Mouse (Mus musculus) embryonic facial prominence, embryonic 10.5 days (tissue): ENCODE data around the gene Psmd11. TPM values are rescaled to one million over a fixed set of nuclear protein-coding genes. Genes with fewer than 3 reads are reported as not detected.

Source experiments
- DNase-seq: peaks from one replicate; pipeline ENCODE4 v3.0.0-alpha.2; 2017; ENCODE audit warnings: low spot score
- H3K27ac ChIP-seq: fragments of 300-500 bp; sonication (generic); replicated peaks from 2 replicates; pipeline ENCODE4 v1.5.1; 2016; ENCODE audit warnings: mild to moderate bottlenecking
- H3K27me3 ChIP-seq: fragments of 300-500 bp; sonication (generic); replicated peaks from 2 replicates; pipeline ENCODE4 v1.6.1; 2016; ENCODE audit warnings: low read depth, mild to moderate bottlenecking; ENCODE audit not compliant: poor library complexity, severe bottlenecking
- H3K36me3 ChIP-seq: fragments of 300-500 bp; sonication (generic); replicated peaks from 2 replicates; pipeline ENCODE4 v1.6.1; 2016; ENCODE audit warnings: mild to moderate bottlenecking, moderate library complexity
- H3K4me1 ChIP-seq: fragments of 300-500 bp; sonication (generic); 2 replicates; pipeline ENCODE4 v1.6.1; 2016
- H3K4me3 ChIP-seq: fragments of 300-500 bp; sonication (generic); 2 replicates; pipeline ENCODE4 v1.5.1; 2016; ENCODE audit warnings: mild to moderate bottlenecking, moderate library complexity
- H3K9me3 ChIP-seq: fragments of 300-500 bp; sonication (generic); 2 replicates; pipeline ENCODE4 v1.6.1; 2016; ENCODE audit warnings: mild to moderate bottlenecking
- WGBS: fragments of 180-500 bp; shearing (Covaris S2); methylation state at CpG from one replicate; pipeline ENCODE4 v1.1.7; 2016; 5-methylcytosine and 5-hydroxymethylcytosine counted together
- polyA plus RNA-seq: library from polyadenylated mRNA; unstranded; fragments of >200 nt; fragmentation: Nextera tagmentation; extraction: Ambion mirVana; gene quantifications from 2 replicates; pipeline ENCODE4 v1.2.1, GENCODE M21; 2016

Gene Psmd11
- polyA plus RNA-seq, 1 experiment from 2014 or later: 387 TPM

DNA sequence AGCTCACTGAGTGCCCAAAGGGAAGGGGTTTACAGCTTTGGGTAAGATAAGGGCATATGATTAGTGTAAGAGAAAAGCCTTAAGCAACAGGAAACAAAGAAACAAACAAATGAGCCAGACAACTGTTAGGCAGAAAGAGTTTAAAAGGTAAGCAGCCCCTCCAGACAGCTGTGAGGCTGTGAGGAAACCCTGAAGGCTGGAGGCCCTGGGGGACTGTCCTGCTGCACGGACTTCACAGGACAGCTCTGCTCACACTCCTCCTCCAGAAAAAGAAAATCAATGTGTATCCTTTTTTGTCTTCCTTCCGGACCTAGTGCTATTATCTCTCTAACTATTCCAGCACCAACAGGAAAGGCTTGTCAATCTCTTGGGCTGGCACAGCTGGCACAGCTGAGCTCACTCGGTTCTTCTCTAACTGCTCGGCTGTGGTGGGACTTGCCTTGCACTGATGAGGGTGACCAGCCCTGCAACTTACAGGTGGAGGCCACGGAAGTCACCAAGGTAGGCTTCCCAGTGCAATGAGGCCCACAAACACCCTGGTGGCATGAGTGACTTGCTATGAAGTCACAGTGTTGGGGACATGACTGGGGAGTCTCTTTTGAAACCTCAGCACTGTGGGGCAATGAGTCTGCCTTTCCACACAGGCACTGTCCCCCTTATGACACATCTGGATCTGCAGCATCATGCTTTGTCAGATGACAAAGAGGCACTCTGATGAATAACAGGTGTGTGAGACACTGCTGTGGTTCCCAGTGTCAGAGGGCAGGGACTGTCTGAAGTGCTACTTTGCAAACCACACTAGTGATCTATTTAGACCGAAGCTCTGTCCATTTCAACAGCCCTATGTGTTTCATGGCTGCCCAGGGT, 76.3 kb downstream of the Psmd11 start:
- peak overlapping the region; percentile 4; the same call in 1 of the 2 replicates for H3K4me3 ChIP-seq
- DNase-seq: no peak
- H3K9me3 ChIP-seq: no peaks in the 10 kb centered on the region
- peak overlapping the region; percentile 86 for H3K27ac ChIP-seq
- WGBS: 43% methylated on average over 6 of the region's 6 CpGs
- peaks cover 37% of the 10 kb centered on the region for H3K4me1 ChIP-seq
- no peaks in the 10 kb centered on the region for H3K36me3 ChIP-seq
- no peaks in the 10 kb centered on the region for H3K27me3 ChIP-seq

DNA sequence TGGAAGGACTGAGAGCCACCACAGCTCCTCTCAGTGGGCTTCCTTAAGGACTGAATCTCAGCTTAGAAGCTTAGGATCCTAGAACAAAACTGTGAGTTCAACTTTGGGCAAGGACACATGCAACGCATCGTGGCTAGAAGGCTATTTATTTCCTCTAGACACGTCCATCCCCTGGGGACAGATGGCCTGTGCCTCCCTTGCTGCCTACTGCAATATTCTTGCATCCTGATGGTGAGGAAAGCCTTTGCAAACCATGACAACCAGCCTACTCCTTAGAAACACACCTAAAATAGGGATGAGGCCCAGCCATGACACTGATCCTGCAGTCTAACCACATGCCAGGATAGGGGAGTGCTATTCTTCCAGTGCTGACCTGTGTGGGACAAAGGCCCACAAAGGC, 77.2 kb downstream of the Psmd11 start:
- DNase-seq: no peak
- 0 out of 2 replicates have a peak overlapping the region, but pooled peaks have one; percentile 86 for H3K27ac ChIP-seq
- 78% methylated on average over 3 of the region's 3 CpGs for WGBS
- H3K27me3 ChIP-seq: no peaks in the 10 kb centered on the region
- peaks cover 37% of the 10 kb centered on the region for H3K4me1 ChIP-seq
- no peaks in the 10 kb centered on the region for H3K9me3 ChIP-seq
- no peaks in the 10 kb centered on the region for H3K36me3 ChIP-seq
- H3K4me3 ChIP-seq: no peak overlapping the region

DNA sequence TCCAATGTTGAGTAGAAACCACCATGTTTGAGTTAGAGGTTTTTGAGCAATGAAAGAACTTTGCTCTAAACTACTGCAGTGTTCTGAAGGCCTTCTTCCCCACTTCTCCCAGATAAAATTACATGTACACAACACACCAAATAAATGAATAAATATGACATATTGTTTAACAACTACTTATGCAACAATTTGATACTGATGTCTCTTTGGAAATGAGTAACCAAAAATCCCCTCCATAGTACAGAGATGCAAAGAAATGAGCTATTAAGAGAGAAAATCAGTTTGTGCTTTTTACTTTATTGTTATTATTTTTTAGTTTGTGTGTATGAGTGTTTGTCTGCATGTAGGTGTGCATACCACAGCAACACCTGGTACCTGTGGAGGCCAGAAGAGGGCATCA, 78.1 kb downstream of the Psmd11 start:
- DNase-seq: no peak
- Histone ChIP-seq H3K36me3 (no peaks in the 10 kb centered on the region), H3K27me3 (no peaks in the 10 kb centered on the region), H3K4me1 (peaks cover 37% of the 10 kb centered on the region), H3K27ac (no peak overlapping the region), H3K4me3 (no peak overlapping the region), H3K9me3 (no peaks in the 10 kb centered on the region)

DNA sequence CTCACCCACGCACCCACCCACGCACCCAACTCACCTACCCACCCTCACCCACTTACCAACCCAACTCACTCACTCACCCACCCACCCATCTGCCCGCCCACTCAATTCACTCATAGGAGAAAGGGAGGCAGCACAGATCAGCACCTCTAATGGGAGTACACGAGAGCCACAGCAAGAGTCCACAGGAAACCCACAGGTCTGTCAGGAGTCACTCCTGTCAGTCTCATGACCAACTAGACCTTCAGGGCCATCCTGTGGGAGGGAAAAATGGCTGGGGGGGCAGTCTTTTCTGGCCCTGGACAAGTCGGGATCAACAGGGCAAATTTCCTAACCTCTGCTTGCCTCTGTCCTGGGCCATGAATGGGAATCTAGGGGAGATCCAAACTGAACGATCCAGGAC, 79.4 kb downstream of the Psmd11 start:
- H3K4me1 ChIP-seq: peaks cover 42% of the 10 kb centered on the region

DNA sequence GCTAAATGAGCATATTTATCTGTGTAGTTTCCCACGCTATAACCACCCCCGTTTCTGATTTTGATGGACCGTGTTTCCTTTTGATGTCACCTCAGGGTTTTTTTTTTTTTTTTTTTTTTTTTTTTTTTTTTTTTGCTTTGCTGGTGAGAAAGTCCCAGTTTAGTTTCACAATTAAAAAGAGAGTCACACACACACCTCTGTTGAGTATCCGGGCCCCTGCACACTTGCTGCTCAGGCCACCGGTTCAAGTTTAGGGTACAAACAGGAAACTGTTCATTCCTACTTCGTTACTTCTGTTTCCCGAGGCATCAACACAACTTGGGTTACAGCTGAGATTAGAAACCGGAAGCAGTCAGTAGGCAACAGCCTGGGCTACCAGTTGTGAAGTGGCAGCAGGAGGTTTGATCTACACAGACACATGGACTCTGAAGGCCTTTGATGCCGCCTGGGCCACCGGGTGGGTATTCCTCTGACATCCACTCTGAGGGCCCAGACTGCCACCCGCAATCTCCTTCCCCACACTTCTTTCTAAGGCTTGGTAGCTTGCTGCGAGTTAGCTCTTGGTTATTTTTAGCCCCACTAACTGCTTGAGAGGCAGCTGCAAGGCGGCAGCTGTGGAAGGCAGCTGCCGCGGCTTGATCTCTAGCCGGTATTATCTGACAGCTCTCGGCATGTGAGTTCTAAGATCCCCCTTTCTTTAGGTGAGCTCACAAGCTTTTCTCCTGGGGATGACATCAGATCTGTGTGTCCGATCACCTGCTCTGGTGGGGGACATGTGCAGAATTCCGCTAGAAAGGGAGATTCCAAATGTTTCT, 80.2 kb downstream of the Psmd11 start:
- no peaks in the 10 kb centered on the region for H3K36me3 ChIP-seq
- no peaks in the 10 kb centered on the region for H3K9me3 ChIP-seq
- H3K4me1 ChIP-seq: peaks cover 44% of the 10 kb centered on the region
- DNase-seq: no peak
- WGBS: 45% methylated on average over 19 of the region's 19 CpGs
- no peak overlapping the region; the same call in 1 of the 2 replicates for H3K27ac ChIP-seq
- H3K4me3 ChIP-seq: no peak overlapping the region
- no peaks in the 10 kb centered on the region for H3K27me3 ChIP-seq

More for the DNA sequence above, 79.4 kb downstream of the Psmd11 start:
- H3K27me3 ChIP-seq: no peaks in the 10 kb centered on the region
- H3K9me3 ChIP-seq: no peaks in the 10 kb centered on the region
- H3K36me3 ChIP-seq: no peaks in the 10 kb centered on the region
- no peak overlapping the region for H3K27ac ChIP-seq
- DNase-seq: no peak
- 85% methylated on average over 6 of the region's 6 CpGs for WGBS
- H3K4me3 ChIP-seq: no peak overlapping the region

DNA sequence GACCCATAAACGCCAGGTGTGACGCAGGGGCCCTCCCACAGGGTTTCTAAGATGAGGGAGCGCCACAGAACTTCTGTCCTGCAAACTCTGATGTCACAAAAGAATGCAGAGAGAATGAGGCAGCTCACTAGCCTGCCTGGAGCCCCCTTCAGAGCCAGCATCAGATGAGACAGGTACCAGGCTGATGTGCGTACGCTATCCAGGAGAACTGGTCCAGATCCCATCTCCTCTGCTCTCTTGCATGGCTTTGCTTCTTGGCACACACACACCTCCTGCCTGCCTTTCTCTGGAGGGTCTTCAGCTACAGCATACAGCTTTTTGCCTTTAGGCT, 80.7 kb downstream of the Psmd11 start:
- H3K4me1 ChIP-seq: peaks cover 40% of the 10 kb centered on the region
- H3K36me3 ChIP-seq: no peaks in the 10 kb centered on the region
- no peak for DNase-seq
- no peaks in the 10 kb centered on the region for H3K9me3 ChIP-seq
- WGBS: 77% methylated on average over 5 of the region's 5 CpGs
- no peaks in the 10 kb centered on the region for H3K27me3 ChIP-seq
- no peak overlapping the region; the same call in 1 of the 2 replicates for H3K27ac ChIP-seq
- no peak overlapping the region for H3K4me3 ChIP-seq

DNA sequence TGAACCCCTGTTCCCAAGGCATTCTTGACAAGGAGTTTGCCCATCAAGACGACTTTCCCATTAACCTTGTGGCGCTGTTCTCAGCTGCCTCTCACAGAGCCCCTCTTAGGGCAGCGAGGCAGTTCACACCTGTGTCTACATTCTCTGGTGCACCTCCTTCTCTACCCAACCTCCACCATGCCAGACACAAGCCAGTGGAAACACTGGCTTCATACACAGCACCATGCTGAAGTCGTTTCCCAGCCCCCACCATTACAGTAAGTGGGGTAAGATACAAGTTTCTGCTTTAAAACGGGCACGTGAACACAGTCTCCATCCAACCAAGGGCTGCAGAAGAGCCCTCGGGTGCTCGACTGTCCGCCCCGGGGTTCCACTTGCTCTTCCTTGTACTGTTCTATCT, 81.7 kb downstream of the Psmd11 start:
- Histone ChIP-seq H3K4me3 (no peak overlapping the region), H3K27ac (no peak overlapping the region), H3K27me3 (no peaks in the 10 kb centered on the region), H3K36me3 (no peaks in the 10 kb centered on the region), H3K4me1 (peaks cover 34% of the 10 kb centered on the region), H3K9me3 (no peaks in the 10 kb centered on the region)
- DNase-seq: no peak
- 88% methylated on average over 10 of the region's 10 CpGs for WGBS

DNA sequence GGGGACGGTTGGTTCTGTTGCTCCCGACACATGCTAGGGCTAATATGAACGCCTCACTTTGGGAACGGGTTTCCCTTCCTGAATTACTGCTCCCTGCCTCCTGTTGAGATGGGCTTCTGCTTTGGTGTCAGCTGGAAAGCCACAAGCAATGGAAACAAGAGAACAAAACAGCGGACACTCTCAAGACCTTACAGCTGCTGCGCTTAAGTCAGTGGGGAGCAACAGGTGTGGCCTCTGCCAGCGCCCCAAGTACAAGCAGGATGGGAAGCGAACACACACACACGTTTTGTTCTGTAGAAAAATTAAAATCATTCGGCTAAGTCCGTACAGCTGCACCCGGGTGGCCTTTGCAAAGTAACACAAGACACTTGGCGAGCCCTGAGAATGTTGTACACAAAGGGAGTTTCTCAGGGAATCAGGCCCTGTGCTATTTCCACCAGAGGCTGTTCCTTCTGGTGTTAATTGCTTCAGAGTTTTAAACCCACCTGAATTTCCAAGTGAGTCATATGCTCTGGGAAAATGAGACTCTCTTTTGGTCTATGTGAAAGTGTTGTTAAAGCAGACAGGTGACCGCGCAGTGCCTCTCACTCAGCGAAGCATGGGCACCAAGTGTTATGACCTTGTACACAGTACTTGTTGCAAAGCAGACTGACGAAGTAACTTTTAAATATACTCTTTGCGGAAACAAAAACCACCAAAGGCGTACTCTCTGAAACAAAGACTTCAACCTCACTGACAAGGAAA, 84.1 kb downstream of the Psmd11 start:
- H3K4me1 ChIP-seq: peaks cover 35% of the 10 kb centered on the region
- no peak overlapping the region for H3K27ac ChIP-seq

DNA sequence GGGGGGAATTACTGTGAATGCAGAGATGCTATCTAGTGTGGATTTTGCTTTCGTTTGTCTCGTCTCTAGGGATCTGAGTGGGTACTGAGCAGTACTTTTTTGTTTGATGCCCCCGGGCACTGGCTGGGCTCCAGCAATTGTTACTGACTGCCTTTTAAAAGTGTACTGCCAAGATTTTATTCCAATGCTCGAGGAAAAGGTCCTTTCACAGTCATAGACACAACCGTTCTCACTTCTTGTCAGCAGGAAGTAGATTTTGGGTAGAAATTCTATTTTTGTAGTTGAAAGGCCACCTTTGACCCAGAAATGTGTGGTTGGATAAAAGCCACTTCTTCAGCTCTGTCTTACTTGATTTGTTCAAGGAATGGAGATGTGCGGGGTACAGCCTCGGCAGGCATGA, 85.4 kb downstream of the Psmd11 start:
- H3K4me3 ChIP-seq: no peak overlapping the region
- H3K27ac ChIP-seq: no peak overlapping the region
- no peaks in the 10 kb centered on the region for H3K9me3 ChIP-seq
- H3K36me3 ChIP-seq: no peaks in the 10 kb centered on the region
- DNase-seq: no peak
- peaks cover 38% of the 10 kb centered on the region for H3K4me1 ChIP-seq
- 64% methylated on average over 7 of the region's 7 CpGs for WGBS
- peaks cover 3% of the 10 kb centered on the region; the same call in 1 of the 2 replicates for H3K27me3 ChIP-seq

More for the DNA sequence above, 84.1 kb downstream of the Psmd11 start:
- 77% methylated on average over 19 of the region's 19 CpGs for WGBS
- no peaks in the 10 kb centered on the region for H3K36me3 ChIP-seq
- H3K9me3 ChIP-seq: no peaks in the 10 kb centered on the region
- H3K4me3 ChIP-seq: no peak overlapping the region
- H3K27me3 ChIP-seq: peaks cover 3% of the 10 kb centered on the region; the same call in 1 of the 2 replicates
- no peak for DNase-seq

DNA sequence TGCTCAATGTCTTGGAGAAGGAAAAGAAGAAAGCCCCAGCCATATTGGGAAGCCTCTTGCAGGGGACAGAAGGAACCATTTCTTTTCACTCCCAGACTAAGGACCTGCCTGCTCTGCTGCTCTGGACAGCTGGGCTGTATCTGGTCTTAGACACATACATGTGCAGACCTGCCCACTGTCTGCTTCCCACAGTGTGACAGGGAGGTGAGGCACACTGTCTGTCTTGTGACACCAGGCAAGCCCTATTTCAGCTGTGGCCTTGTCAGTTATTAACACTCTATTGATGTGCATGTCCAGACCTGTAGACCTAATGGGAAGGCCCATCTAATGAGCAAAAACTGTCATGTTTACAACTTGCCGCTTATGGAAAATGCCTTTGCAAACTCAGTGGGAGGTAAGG, 86.9 kb downstream of the Psmd11 start:
- Histone ChIP-seq H3K4me3 (no peak overlapping the region), H3K4me1 (peaks cover 43% of the 10 kb centered on the region), H3K27me3 (peaks cover 3% of the 10 kb centered on the region; the same call in 1 of the 2 replicates), H3K27ac (peak overlapping the region; percentile 54), H3K36me3 (no peaks in the 10 kb centered on the region), H3K9me3 (no peaks in the 10 kb centered on the region)
- 66% methylated on average over 1 of the region's 1 CpGs for WGBS
- peak; percentile 43 for DNase-seq

DNA sequence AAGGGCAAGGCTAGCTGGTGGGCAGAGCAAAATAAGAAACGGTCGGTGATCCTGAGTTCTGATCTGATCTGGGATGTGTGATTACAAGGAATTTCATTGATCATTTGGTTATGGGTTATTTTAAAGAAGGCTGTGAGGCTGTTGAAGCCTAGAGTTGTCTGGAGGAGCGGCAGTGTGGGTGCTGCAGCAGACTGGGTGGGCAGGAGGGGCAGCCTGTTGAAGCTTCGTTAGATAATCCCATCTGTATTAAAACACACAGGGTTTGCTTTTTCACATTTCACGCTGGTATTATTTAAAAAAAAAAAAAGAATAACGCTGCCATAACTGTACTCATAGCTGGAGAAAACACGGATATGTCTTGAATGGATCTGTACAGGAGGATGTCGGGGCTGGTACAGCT, 87.5 kb downstream of the Psmd11 start:
- Histone ChIP-seq H3K27ac (no peak overlapping the region), H3K4me3 (no peak overlapping the region), H3K4me1 (peaks cover 43% of the 10 kb centered on the region), H3K27me3 (peaks cover 3% of the 10 kb centered on the region; the same call in 1 of the 2 replicates), H3K9me3 (no peaks in the 10 kb centered on the region), H3K36me3 (no peaks in the 10 kb centered on the region)
- DNase-seq: no peak
- WGBS: 81% methylated on average over 8 of the region's 8 CpGs
